Mouse (Mus musculus): Measurements from ENCODE around the gene Prdm1.

GRCm38 (mm10) chr10:44528291-44529082 is at the start of gene Prdm1:
- no peak for TF ChIP-seq POLR2A (IDR thresholded peaks at IDR 0.05; ENCODE audit: borderline replicate concordance, insufficient read depth, low read length)
- no peak for TF ChIP-seq CTCF (IDR thresholded peaks at IDR 0.05; ENCODE audit: borderline replicate concordance, insufficient read depth, low read depth, low read length)

All from cerebellum, adult 2 months (tissue).